13 mouse cellular contexts compared by ENCODE assay signal in genomic region chr17:83538694-83539093, GRCm38 (mm10).
"Had no signal": no experiment of that assay in that cellular context is flagged by ENCODE, and none has a peak within 500 bp of the region (broad histone marks: within the 10 kb centered on the region; RNA-seq: fewer than 3 reads in every experiment).

No protein-coding gene starts in this region.

- H3K4me3 ChIP-seq: left cerebral cortex, adult 2 months; limb, embryonic 10.5 days; liver, embryonic 12.5 days; megakaryocyte, embryonic 14.5 days; midbrain, embryonic 15.5 days had no signal

- H3K27ac ChIP-seq: left cerebral cortex, adult 2 months; limb, embryonic 10.5 days; liver, embryonic 12.5 days; midbrain, embryonic 15.5 days; stomach, postnatal 0 days had no signal

- H3K9ac ChIP-seq: liver, embryonic 12.5 days; lung, embryonic 14.5 days; midbrain, embryonic 15.5 days had no signal

- H3K36me3 ChIP-seq: limb, embryonic 10.5 days; liver, embryonic 12.5 days; midbrain, embryonic 15.5 days had no signal

- H3K27me3 ChIP-seq: midbrain, embryonic 15.5 days had no signal

- DNase-seq: lung, embryonic 14.5 days; lung, postnatal 10 days; lung, postnatal 4 days; thymus, postnatal 4 days had no signal

- H3K4me2 ChIP-seq: liver, embryonic 12.5 days; lung, embryonic 14.5 days; midbrain, embryonic 11.5 days; midbrain, embryonic 15.5 days had no signal

- H3K4me1 ChIP-seq: limb, embryonic 10.5 days; liver, embryonic 12.5 days; midbrain, embryonic 15.5 days had no signal

- H3K9me3 ChIP-seq: limb, embryonic 10.5 days; liver, embryonic 12.5 days; midbrain, embryonic 15.5 days had no signal

- ATAC-seq: inflammation-experienced regulatory T-cells, adult 6 months; intestine, postnatal 0 days; liver, embryonic 12.5 days; midbrain, embryonic 15.5 days had no signal
